Mouse (Mus musculus): ENCODE data around the gene Nfkb1. TPM values are rescaled to one million over a fixed set of nuclear protein-coding genes. Genes with fewer than 3 reads are reported as not detected.

Gene Nfkb1
- polyA plus RNA-seq (2012; ENCODE audit: low replicate concordance): 28.6 and 30.1 TPM in 2 replicates

DNA sequence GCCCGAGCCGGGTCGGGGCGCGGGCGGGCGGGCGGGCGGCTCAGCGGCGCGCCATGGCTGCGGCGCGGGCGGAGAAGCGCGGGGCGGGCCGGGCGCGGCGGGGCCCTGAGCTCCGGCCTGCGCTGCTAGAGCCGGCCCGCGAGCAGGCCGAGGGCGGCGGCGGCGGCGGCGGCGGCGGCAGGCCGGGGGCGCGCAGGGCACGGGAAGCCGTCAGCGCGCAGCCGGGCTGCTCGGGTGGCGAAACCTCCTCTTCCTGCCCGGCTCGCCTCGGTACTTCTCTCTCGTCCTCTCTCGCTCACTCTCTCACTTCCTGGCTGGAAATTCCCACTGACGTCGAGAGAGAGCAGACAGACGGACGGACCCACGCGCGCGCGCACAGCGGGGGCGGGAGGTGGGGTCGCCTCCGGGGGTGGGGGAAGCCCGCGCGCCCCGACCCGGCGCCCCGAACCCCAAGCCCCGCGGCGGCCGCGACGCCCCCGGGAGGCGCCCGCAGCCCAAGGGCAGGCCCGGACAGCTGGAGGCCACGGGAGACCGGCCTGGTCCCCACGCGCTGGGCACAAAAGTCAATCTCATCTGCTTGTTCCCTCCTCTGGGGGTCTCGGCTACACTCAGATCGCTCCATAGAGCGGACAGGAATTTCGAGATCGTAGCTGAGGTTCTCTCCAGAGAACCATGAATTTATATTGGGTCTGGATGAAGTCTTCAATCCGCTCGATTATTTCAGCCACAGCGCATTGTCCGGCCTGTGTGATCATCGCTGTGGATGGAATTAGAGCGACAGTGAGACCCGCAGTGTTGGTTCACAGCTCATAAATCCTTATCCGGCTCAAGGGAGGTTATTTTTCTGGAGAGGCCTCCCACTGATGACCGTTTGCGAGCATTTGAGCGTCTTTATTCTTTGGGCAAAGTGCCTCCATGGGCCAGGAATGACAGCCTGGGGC is at the start of gene Nfkb1:
Gene Nfkb1 (minus strand): TSS at position 357 of the 941 bp plus-strand sequence.

Other genes with a start within 250 kb of the Nfkb1 start
- 0.98 and 4.5 TPM in 2 replicates for gene Manba, start 205.9 kb downstream of the Nfkb1 start, polyA plus RNA-seq (2012; ENCODE audit: low replicate concordance)
- 24.9 and 28.6 TPM in 2 replicates for gene Slc39a8, start 133.7 kb upstream of the Nfkb1 start, polyA plus RNA-seq (2012; ENCODE audit: low replicate concordance)

Measured in leukemia stem cell, adult 10-12 weeks (primary cell).